Mouse (Mus musculus): Measurements from ENCODE around the gene Rita1.

GRCm38 (mm10) chr5:120626399-120626798, 14.0 kb upstream of the Rita1 start:
- TF ChIP-seq CTCF (IDR thresholded peaks at IDR 0.05; ENCODE audit: low read depth) (no peak), EP300 (IDR thresholded peaks at IDR 0.05; ENCODE audit: low read depth) (no peak)
